Mouse (Mus musculus) kidney, postnatal 14 days (tissue): ENCODE measurements at regions not wholly inside any gene's neighbourhood (a gene's known extent, or its start where the extent isn't known, plus 50 kb on each side); places are given as distances from the start of the nearest gene placed in this dataset.

Experiments used
- DNase-seq: peaks from one replicate; pipeline ENCODE4 v3.0.0; 2022; ENCODE audit warnings: mixed read lengths

DNA sequence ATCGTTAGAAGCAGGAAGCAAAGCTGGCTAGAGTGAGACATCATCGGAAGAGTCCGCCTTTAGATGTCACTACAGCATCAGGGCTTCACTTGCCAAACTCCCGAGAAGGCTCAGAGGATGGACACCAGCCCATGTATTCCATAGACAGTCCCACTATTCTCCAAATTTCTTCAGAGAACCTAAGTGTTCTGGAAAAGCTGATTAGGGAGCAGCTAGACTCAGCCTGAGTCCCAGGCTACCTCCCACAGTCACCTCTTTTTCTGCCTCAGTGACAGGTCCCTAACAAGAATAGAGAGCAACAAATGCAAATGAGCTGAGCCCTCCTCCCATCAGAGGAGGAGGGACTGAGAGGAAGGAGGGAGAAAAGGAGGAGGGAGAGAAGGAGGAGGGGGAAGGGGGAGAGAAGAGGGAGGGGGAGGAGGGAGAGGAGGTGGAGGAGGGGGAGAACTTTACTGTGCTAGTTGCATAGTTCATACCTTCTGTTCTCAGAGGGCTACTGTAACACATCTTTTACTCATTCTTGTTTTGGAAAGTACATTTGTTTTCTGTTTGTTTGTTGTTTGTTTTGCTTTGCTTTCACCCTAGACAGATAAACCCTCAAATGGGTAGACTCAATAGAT, 465.8 kb downstream of the Tmem182 start:
- no peak for DNase-seq

DNA sequence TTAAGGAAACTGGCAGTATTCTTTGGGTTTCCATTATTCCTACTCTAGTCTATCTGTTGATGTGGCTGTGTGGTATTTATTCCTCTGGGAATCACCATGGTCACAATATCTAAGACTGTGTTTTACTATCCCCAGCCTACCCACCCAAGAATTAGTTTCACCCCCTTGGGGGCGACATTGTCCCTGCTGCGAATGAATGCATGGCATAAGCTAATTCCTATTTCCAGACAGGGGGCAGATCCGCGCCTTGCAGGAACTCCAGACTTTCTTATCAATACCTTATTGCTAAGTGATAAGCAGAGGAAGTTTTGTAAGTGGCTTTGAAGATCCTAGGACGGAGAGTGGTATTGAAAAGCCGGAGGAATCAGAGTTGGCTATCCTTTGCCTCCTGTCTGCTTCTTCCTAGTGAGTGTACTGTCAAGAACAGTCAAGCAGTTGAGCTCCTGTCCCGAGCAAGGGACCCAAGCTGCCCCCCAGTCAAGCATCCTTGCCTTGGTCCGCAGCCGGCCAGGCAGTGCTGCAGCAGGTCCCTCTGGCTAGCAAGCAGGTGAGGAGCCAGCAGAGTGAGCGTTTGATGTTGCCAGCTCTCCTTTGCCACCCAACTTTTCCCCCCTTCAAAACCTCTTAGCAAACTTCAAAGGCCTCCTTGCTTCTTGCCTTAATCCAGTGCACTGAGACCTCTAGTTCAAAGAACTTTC, 469.3 kb downstream of the Tmem182 start:
- DNase-seq = peak; percentile 6

DNA sequence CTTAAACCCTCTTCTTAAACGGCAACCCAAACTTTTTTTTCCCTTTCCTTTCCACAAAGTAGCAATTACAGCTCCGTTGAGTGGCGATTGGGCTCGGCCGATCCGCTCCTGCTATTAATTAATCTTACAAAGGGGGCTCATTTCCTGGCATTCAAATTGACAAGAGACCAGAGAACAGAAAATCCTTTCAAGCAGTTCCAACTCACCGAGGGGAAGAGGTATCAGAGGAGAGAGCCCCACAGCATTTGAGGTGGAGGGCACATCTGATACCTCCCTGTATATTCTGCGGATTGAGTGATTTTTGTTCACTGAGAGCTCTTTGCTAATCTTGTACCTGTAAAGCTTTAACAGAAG, 469.8 kb downstream of the Tmem182 start:
- DNase-seq = no peak

DNA sequence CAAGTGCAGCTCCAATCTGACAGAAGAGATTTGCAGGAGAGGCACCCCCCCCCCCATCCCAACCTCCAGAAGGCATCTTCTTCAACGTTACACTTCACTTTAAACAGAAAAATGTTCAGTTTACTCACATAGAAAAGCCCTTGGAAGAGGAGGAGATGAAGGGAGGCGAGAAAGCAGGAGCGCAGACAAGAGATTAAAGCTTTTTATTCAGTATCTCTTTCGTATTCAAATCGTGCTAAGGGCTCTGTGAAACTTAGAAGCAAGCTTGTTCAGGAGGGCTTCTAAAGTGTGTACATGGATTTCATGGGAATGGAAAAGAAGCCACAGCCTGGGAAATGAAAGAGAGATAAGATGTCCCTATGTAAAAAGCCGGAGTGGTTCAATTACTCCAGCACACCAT, 470.2 kb downstream of the Tmem182 start:
- DNase-seq = no peak

DNA sequence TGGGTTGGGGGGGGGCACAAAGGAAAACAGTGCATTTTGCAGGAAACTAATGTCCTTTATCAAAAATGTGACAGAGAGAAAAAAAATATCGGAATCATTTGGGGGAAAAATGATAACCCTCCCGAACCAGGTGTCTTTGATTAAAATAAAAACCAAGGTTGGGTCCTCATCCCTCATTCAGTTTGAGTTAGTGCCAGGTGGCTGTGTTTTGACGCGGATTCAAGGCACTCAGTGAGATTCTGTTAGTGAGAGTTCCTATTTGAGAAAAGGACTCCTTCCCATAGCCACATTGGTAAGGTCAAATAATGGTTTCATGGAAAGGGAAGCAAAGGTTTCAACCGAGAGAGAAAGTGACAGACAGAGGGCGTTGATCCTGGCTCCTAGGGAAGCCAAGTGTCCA, 470.9 kb downstream of the Tmem182 start:
- DNase-seq = no peak

DNA sequence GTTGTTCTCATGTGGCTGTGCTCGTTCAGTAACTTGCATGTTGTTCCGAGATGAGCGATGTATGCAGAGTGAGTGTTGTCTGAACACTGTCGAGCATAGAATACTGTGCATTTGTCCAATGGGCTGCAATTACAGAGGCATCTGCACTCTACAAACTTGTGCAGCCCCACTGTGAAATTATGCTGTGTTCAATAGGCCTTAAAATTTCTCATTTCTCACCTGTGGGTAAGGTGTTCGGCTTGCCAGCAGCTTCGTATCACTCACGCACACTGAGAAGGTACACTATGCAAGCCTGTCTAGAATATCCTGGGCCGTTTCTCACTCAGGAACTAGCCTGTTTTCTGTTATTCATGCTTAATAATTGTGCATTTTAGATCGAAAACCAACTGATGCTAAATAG, 479.8 kb downstream of the Tmem182 start:
- DNase-seq = no peak

DNA sequence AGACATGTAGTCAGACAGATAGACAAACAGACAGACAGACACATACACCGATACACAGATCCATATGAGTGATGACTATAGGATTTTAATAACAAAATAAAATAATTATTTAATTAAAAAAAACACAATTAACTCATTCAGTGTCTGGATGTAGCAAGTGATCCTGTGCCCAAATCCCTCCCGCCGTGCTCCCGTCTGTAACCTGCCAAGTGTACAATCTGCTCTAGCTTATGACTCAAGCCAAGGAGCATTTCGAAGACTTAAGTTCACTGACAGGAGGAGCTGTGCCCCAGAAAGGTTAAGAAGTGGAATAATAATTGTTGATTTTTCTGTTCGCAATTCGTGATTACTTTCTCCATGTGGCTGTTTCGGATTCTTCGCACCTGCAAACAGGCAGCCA, 480.8 kb downstream of the Tmem182 start:
- DNase-seq = no peak

DNA sequence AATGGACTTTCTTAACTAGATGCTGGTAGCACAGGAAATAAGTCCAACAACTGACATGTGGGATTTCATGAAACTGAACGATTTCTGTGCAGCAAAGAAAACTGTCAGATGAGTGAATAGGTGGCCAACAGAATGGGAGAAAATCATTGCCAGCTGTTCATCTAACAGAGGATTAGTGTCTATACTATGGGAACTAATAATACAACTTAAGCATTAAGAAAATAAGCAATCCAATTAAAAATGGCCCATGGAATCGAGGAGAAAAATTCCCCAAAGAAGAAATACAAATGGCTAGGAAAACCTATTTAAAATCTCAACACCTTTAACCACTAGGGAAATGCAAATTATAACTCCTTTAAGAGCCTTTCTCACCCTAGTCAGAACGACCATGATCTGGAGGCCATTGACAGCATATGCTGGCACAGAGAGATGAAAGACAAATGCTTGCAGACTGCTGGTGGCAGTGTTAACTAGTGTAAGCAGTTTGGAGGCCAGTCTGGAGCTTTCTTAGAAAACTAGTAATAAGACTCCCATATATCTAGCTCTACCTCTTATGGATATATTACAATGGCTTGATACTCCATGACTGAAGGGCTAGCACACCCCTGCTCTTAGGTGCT, 521.6 kb downstream of the Tmem182 start:
- DNase-seq = no peak

DNA sequence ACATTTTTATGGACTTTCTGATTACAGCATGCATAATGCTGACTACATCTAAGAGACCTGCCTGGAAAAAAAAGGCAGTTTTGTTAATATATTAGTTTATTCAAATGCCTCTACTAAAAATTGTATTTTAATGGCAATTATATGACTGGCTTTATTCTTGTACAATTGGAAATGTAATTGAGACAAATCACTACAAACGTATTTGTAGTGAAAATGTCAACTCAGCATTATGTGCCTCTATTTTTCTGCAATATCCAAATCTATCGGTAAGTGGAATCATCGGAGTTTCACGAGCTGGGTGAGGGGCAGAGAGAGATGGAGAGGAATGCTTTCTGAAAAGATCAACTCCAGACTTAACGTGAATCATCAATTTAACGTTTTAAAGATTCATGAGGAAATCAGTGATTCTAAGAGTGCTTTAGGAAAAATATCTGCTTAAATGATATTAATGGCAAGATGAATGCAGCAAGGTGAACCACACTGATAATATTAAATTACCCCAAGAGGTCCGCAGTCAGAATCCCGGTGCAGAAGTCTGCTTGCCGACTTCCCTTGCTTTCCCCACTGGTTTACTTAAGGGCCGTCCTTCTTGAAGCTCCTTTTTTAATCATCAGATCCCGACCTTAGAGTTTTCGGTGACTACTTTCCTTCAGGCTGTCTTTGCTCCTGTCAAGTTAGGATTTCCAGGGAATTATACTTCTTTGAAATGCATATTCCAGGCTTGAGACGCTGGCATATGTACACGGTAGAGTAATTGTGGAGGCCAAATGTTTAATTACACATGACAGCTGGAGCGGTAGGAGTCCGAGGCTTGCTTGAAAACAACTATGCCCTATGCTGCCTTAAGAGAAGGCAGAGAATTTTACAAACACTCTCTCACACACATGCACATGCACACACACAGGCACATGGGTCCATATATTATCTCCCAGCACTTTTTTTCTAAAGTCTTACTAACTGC, 544.7 kb downstream of the Tmem182 start:
- DNase-seq = no peak

DNA sequence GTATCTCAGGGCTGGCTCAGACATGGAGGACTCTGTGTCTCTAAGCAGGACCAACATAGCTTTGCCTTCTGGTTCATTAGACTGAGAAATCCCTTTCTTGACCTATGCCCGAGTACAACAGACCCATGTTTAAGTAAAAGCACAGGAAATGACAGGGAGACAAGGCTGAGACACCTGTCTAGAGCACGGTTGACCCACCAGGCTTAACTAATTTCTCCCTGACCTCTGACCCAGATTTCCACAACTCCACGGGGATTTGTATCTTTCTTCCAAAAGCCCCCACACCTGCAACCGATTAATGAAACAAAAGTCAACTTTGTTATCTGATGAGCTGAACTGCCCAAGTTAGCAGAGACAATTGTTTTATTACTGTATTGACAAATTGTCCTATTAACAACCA, 553.7 kb downstream of the Tmem182 start:
- no peak for DNase-seq

DNA sequence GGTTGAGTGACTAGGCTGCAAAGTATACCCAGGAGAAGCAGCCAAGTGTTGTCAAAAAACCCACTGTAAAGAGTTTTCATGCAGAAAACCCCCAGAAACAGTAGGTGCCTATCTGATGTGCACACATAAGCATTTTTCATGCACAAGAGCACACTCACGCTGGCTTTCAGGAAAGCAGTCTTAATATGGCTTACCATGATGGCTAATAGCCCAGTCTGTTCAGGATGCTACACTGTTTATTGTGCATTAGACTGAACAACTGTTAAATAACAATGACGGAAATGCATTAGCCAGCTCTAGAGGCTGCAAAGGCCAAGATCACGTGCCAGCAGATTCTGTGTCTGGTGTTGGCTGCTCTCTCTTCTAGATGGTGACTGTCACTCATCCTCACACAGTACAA, 556.1 kb downstream of the Tmem182 start:
- DNase-seq = no peak

DNA sequence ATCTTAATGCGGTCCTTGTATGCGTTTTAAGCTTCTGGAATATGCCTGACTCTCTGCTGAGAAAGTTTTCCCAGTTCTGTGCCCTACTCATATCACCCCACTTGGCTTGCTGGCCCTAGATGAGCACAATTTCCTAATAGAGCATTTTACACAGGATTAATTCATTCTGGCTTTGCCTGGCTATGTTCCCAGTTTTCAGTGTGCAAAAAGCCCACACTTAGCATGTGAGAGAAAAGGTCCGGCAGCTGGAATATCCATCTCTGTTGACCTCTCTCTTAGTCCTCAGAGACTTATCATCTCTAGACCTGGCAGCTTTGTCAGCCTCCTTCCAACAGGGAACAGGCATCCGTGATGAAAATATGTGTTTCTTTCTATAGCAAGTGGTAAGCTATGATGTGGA, 574.6 kb downstream of the Tmem182 start:
- no peak for DNase-seq

DNA sequence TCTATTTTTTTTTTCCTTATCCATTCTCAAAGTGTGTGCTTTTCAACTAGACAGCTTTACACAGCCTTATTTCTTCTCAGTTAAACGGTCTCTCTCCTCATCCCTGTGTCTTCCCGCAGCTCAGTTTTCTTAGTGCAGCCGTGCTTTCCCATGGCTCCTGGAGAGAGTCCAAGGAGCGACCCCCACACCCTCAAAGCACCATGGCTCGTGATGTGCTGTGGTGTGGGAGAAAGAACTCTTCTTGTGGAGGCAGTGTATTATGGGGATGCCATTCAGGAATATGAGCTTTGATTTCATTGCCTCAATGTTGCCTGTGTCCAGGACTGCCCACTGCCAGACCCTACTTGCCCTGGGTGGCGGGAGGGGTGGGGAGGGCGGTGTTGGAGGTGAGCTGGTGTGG, 576.1 kb downstream of the Tmem182 start:
- DNase-seq = no peak

DNA sequence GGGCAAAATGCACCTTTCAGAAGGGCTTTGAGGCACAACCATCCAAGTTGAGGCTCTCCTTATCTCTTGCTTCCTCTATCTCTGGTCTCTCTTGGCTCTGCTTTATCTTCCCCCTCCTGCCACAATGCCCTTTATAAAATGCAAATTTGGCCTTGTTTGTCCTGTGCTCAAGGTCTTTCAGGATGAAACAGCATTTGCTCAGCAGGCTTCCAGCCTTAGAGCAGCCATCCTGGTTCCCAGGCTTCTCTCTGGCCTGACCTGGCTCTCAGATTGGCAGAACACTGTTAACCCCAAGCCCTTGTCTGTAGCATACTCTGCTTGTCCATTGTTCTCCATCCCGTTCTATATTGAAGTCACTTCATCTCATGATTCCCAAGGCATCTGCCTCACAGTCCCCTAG, 579.3 kb downstream of the Tmem182 start:
- no peak for DNase-seq

DNA sequence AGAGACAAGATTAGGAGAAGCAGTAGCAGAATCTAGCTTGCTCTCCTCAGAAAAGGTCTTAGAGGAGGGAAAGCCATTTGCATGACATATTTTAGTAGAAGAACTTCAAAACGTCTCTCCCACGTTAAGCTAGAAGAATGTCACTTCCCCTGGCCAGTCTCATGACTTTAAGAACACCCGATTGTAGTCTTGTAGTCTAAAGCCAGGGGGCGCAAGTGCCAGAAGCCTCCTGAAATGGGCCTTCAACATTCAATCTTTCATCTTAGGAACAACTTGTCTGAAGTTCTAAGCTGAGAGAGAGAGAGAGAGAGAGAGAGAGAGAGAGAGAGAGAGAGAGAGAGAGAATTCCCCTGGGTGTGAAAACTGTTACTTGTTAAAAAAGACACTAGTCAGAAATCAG, 581.0 kb downstream of the Tmem182 start:
- no peak for DNase-seq

DNA sequence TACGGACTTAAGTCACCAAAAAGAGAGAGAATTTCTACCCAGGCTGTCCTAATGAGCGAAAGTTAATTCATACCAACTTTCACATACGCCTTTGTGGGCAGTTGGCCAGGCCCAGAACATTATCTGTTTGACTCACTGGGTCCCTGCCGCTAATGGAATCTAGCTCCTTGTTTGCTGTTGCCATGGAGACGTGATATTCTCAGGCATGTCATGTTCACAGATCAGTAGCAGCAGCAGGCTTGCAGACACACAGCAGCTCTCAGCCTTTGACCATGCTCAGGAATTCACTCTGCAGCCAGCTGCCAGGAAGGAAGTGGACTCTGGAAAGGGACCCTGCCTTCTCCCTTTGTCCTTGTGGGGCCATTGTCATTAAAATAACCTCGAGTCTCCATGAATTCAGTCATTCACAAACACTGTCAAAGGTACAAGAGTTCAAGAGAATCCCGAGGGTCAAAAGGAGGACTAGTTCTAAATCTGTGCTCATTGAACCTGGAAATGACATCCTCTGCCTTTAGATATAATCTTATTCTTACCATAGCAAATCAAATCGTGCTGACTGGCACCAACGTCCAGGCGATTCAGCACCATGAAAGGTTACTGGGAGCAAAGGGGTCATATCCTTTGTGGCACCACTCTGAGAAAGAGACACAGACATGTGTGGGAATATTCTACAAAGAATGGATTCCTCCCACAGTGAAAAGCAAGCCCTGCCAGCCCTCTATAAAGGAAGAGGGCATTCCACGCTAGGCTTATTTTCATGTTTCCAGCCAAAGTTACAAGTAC, 584.9 kb downstream of the Tmem182 start:
- DNase-seq = peak; percentile 80

DNA sequence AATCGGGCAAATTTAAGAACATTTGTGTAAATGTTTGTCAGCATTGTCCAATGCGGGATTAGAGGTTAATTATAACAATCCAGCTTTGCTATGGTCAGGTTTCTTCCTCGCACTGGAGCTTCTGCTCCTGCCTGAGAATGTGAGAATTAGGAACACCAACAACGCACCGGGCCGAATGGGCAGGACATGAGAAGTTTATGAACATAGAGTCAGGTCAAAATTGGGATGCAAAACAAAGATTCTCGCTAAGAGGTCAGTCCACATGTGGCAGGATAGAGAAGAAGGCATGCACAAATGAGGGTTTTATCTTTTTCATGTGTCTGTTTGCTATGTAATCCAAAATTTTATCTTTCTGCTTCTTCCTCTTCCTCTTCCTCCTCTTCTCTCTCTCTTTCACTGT, 585.7 kb downstream of the Tmem182 start:
- DNase-seq = no peak

DNA sequence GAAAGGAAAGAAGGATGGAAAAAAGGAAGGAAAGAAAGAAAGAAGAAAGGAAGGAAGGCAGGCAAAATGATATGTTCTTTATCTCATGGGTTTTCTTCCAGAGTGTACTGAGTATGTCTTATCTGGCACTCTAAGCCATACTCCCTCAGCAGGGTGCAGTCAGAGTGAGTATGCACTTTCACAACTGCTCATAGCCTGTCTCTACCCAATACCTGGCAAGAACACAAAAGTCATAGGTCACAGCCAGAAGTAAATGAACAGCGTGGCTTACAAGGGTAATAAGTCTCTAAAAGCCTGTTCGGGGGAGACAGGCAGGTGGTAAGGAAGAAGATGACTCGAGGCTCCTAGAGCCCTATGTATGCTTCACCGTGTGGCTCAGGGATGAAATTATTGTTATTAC, 587.9 kb downstream of the Tmem182 start:
- peak; percentile 20 for DNase-seq

DNA sequence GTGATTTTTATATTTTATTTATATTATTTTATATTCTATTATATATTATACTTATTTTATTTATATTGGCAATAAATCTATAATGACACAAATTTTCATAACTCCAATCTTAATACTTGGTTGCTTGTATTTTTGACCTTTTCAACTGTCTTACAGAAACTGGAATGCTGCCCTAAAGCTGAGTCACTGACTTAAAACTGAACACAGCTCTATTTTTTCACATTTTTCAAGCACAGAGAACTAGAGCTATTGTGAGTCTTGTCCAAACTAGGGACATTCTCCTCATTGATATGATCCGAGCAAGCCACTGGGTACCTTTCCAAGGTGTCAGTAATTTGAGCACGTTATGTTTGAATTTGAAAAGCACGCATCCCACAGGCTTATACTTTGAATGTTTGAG, 589.7 kb downstream of the Tmem182 start:
- DNase-seq = no peak

DNA sequence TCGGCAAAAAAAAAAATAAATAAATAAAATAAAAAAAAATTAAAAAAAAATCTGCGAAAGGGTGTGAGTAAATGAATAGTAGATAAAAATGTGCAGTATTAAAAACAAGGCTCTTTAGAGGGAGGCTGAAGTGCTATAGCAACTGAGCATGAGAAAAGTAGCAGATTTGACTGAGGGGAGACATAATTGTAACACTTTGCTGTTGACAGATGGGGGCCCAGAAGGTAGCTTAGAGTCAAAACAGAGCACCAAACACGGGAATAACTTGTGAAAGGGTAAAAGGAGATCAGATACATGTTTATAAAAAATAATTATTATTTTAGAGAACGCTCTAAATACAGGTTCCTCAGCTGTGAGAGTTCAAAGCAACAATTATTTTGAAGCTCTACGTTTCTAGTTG, 605.1 kb downstream of the Tmem182 start:
- no peak for DNase-seq

DNA sequence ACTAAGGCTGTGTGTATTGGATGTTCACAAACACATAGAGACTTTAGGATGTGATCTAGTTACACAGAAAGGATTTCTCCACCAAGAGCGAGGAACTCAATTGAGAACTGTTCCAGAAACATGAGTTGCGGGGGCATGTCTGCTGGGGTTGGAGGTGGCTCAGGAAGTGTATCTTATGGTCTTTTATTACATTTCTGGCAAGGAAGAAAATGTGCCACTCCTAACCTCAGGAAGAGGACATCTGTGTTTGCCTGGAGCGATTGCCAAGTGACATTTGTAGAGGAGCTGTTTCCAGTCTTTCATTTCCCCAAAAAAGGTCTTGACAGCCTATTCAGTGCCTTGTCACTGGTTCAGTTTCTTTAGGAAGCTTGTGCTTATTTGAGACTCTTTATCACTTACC, 606.2 kb downstream of the Tmem182 start:
- DNase-seq = no peak

DNA sequence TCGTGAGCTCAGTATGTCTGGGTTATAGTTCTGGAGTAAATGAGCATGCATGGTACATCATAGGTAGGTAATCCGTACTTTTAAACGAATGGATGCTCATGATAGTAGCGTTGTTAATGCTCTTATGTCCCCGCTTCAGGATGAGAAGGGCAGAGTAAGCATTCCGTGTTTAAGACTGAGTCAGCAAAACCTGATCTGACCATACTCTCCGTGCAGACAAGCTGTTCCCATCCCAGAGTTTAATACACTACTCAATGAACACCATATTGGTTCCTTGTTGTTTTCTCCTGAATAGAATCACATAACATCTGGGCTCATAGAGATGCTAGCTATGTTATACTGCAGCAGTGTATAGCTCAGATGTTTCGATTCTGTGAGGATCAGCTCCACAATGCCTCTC, 606.7 kb downstream of the Tmem182 start:
- no peak for DNase-seq
